Mouse (Mus musculus) forebrain, embryonic 16.5 days (tissue): Measurements from ENCODE around the gene Ihh. TPM values are rescaled to one million over a fixed set of nuclear protein-coding genes. Genes with fewer than 3 reads are reported as not detected.

ENCODE experiments used
- ATAC-seq: fragments of 200-750 bp; cut with Nextera tagmentation; 2 replicates; pipeline ENCODE4 v1.8.0; 2017; ENCODE audit warnings: mild to moderate bottlenecking, moderate library complexity
- H3K27ac ChIP-seq: fragments of 300-500 bp; sonication (generic); 2 replicates; pipeline ENCODE4 v1.5.1; 2014; ENCODE audit warnings: low read length, control low read depth
- H3K27me3 ChIP-seq: fragments of 300-500 bp; sonication (generic); replicated peaks from 2 replicates; pipeline ENCODE4 v1.6.1; 2014; ENCODE audit warnings: low read length; ENCODE audit not compliant: control insufficient read depth, insufficient read depth
- H3K36me3 ChIP-seq: fragments of 300-500 bp; sonication (generic); 2 replicates; pipeline ENCODE4 v1.6.1; 2014; ENCODE audit not compliant: control insufficient read depth, insufficient read depth
- H3K4me1 ChIP-seq: fragments of 300-500 bp; sonication (generic); replicated peaks from 2 replicates; pipeline ENCODE4 v1.6.1; 2014; ENCODE audit warnings: low read length; ENCODE audit not compliant: control insufficient read depth, insufficient read depth
- H3K4me2 ChIP-seq: fragments of 300-500 bp; sonication (generic); 2 replicates; pipeline ENCODE4 v1.6.1; 2014; ENCODE audit warnings: mild to moderate bottlenecking, low read length, control low read depth
- H3K4me3 ChIP-seq: fragments of 300-500 bp; sonication (generic); replicated peaks from 2 replicates; pipeline ENCODE4 v1.5.1; 2014; ENCODE audit warnings: mild to moderate bottlenecking, low read length, control low read depth
- H3K9ac ChIP-seq: fragments of 300-500 bp; sonication (generic); replicated peaks from 2 replicates; pipeline ENCODE4 v1.6.1; 2014; ENCODE audit warnings: low read depth, low read length, control low read depth
- H3K9me3 ChIP-seq: fragments of 300-500 bp; sonication (generic); 2 replicates; pipeline ENCODE4 v1.6.1; 2016; ENCODE audit warnings: low read length; ENCODE audit not compliant: control insufficient read depth
- WGBS: fragments of 180-500 bp; shearing (Covaris S2); extraction: QIAGEN DNeasy Blood & Tissue Kit; methylation state at CpG from one replicate; pipeline ENCODE4 v1.1.7; 2014; 5-methylcytosine and 5-hydroxymethylcytosine counted together
- polyA plus RNA-seq: library from polyadenylated mRNA; unstranded; fragments of >200 nt; fragmentation: Nextera tagmentation; extraction: Ambion mirVana; gene quantifications from 2 replicates; pipeline ENCODE4 v1.2.1, GENCODE M21; 2015

Gene Ihh
- polyA plus RNA-seq, 1 experiment from 2014 or later, result 0.16 TPM

- 42% methylated on average over 6 of the region's 6 CpGs for WGBS
- H3K27me3 ChIP-seq, result no peaks in the 10 kb centered on the region
- H3K27ac ChIP-seq, result no peak overlapping the region
- H3K9ac ChIP-seq, result no peak overlapping the region
- no peak for ATAC-seq
- no peak overlapping the region for H3K4me3 ChIP-seq
- no peaks in the 10 kb centered on the region for H3K9me3 ChIP-seq
- no peak overlapping the region for H3K4me2 ChIP-seq
- H3K4me1 ChIP-seq, result no peaks in the 10 kb centered on the region
- H3K36me3 ChIP-seq, result no peaks in the 10 kb centered on the region
Observed at GRCm38 (mm10) chr1:74926721-74927120, 24.8 kb downstream of the Ihh start.

GRCm38 (mm10) chr1:74924464-74924863, 27.0 kb downstream of the Ihh start:
- 71% methylated on average over 4 of the region's 4 CpGs for WGBS

DNA sequence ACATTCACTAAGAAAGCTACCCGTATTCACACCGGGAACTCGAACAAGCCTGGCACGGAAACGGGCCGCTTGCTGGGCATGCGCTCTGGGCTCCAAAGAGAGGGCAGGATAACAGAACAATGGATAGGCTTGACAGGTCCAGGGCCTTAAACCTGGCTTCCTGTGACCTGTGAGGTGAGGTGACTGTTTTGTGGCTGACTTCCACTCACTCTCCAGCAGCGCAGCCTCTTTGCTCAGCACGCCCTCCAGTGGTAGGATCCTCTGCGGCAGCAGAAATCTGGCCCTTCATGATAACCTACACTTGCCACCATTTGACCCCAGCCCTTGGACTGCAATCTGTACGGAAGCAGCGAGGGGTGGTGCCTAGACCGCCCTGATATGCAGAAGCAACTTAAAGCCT, 35.8 kb downstream of the Ihh start:
- H3K4me1 ChIP-seq, result 0 out of 2 replicates have a peak, but pooled peaks cover 2% of the 10 kb centered on the region
- H3K9ac ChIP-seq, result no peak overlapping the region
- 0 out of 2 replicates have a peak, but pooled peaks cover 4% of the 10 kb centered on the region for H3K27me3 ChIP-seq
- H3K4me2 ChIP-seq, result peak overlapping the region; percentile 32
- 20% methylated on average over 13 of the region's 13 CpGs for WGBS
- no peak for ATAC-seq
- no peak overlapping the region for H3K27ac ChIP-seq
- H3K9me3 ChIP-seq, result peaks cover 2% of the 10 kb centered on the region; the same call in 1 of the 2 replicates
- no peak overlapping the region for H3K4me3 ChIP-seq
- H3K36me3 ChIP-seq, result no peaks in the 10 kb centered on the region

More at GRCm38 (mm10) chr1:74924464-74924863, 27.0 kb downstream of the Ihh start:
- Histone ChIP-seq H3K9ac (no peak overlapping the region), H3K4me3 (no peak overlapping the region), H3K4me1 (no peaks in the 10 kb centered on the region), H3K4me2 (no peak overlapping the region), H3K36me3 (no peaks in the 10 kb centered on the region), H3K27me3 (no peaks in the 10 kb centered on the region), H3K9me3 (no peaks in the 10 kb centered on the region), H3K27ac (no peak overlapping the region)
- no peak for ATAC-seq

DNA sequence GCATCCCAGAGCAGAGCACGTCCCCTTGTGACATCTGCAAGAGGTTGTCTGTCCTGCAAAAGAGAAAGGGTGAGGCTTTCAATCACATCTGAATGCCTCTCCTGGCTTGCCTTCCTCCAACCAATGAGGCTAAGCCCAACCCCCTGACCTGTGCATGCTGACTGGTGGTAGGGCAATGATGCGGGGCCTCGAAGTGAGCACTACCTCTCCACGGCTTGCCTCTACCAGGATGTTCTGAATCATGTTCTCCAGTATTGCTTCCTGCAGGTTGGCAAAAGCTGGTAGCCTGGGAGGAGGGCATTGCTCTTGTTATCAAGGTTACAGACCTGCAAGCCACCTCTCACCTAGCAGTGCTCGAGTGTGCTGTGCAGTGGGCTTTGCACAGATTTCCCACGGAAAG, 49.3 kb downstream of the Ihh start:
- Histone ChIP-seq H3K27ac (no peak overlapping the region), H3K9me3 (no peaks in the 10 kb centered on the region), H3K36me3 (no peaks in the 10 kb centered on the region), H3K27me3 (peaks cover 29% of the 10 kb centered on the region), H3K4me2 (no peak overlapping the region), H3K4me1 (peaks cover 14% of the 10 kb centered on the region), H3K4me3 (no peak overlapping the region), H3K9ac (no peak overlapping the region)
- no peak for ATAC-seq
- WGBS, result 24% methylated on average over 6 of the region's 6 CpGs

DNA sequence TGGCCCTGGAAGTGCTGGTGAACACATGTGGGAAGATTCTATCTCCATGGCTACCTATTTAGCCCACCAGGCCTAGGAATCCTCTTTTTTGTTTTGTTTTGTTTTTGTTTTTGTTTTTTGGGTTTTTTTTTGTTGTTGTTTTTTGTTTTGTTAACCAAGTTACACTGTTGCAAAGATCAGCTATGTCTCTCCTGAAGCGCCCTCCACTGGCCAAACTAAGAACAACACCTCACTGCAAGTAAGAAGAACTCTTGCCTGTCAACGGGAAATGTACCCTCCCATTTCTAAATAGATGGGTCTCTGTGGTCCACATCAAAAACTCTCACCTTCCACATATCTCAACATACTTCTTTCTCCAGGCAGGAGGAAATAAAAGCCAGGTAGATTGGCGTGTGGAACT, 49.8 kb downstream of the Ihh start:
- Histone ChIP-seq H3K27me3 (peaks cover 30% of the 10 kb centered on the region), H3K27ac (no peak overlapping the region), H3K4me2 (no peak overlapping the region), H3K4me1 (peaks cover 14% of the 10 kb centered on the region), H3K4me3 (no peak overlapping the region), H3K9ac (no peak overlapping the region), H3K9me3 (no peaks in the 10 kb centered on the region), H3K36me3 (no peaks in the 10 kb centered on the region)
- 2% methylated on average over 3 of the region's 3 CpGs for WGBS
- ATAC-seq, result no peak

DNA sequence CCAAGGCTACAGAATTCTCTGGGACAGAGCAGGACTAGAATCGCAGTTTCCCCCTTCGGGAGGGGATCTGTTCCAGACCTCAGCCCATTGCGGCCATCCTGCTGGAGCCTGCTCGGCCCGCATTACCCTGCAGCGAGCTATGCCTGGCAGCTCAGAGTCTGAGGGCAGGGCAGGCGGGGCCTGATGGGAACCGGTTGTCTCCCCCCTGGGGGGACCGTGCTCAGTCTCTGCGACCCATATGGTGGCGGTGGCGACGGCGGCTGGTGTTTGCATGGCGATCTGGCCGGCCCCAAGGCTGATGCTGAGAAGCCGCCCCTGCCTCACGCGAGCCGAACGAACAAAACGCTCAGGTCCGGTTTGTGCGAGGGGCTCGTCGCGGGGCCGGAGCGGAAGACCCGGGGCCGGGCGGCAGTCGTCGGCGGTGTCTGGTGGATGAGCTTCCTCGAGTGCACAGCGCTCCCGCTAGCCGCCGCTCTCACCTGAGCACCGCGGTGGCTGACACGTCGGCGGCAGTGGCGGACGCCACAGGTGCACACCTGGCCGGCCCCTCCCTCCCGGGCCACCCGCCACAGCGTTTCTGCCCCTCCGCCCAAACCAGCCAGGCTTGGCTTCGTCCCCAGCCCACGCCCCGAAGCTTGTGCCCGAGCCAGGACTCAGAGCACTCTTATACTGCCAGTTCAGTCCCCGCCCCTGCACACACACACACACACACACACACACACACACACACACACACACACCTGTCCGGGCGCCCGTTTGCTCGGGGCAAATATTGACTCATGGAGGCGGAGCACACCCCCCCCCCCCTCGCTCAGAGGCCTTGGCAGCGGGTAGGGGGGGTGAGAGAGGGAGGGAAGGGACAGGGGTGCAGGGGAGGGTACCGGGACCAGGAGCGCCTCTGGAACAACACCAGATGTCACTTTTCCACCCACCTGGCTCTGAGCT, 50.9 kb downstream of the Ihh start:
- H3K27ac ChIP-seq, result no peak overlapping the region
- WGBS, result under 1% methylated on average over 53 of the region's 66 CpGs
- no peaks in the 10 kb centered on the region for H3K9me3 ChIP-seq
- H3K36me3 ChIP-seq, result no peaks in the 10 kb centered on the region
- ATAC-seq, result no peak
- H3K4me1 ChIP-seq, result peaks cover 14% of the 10 kb centered on the region
- H3K4me3 ChIP-seq, result peak overlapping the region; percentile 36
- H3K9ac ChIP-seq, result peak overlapping the region; percentile 37; the same call in 1 of the 2 replicates
- peak overlapping the region; percentile 56 for H3K4me2 ChIP-seq
- peaks cover 39% of the 10 kb centered on the region for H3K27me3 ChIP-seq

- peaks cover 54% of the 10 kb centered on the region for H3K27me3 ChIP-seq
- H3K27ac ChIP-seq, result no peak overlapping the region
- no peak overlapping the region for H3K4me3 ChIP-seq
- no peak for ATAC-seq
- H3K9me3 ChIP-seq, result no peaks in the 10 kb centered on the region
- no peaks in the 10 kb centered on the region for H3K36me3 ChIP-seq
- H3K4me2 ChIP-seq, result no peak overlapping the region
- H3K9ac ChIP-seq, result no peak overlapping the region
- 12% methylated on average over 7 of the region's 10 CpGs for WGBS
- peaks cover 14% of the 10 kb centered on the region for H3K4me1 ChIP-seq
Observed at GRCm38 (mm10) chr1:74898656-74899431, 52.6 kb downstream of the Ihh start.

GRCm38 (mm10) chr1:74897976-74898375, 53.5 kb downstream of the Ihh start:
- H3K27ac ChIP-seq, result no peak overlapping the region
- ATAC-seq, result no peak
- no peak overlapping the region for H3K4me2 ChIP-seq
- H3K4me1 ChIP-seq, result peaks cover 16% of the 10 kb centered on the region
- 5% methylated on average over 7 of the region's 7 CpGs for WGBS
- H3K9ac ChIP-seq, result no peak overlapping the region
- no peak overlapping the region for H3K4me3 ChIP-seq
- no peaks in the 10 kb centered on the region for H3K9me3 ChIP-seq
- no peaks in the 10 kb centered on the region for H3K36me3 ChIP-seq
- peaks cover 58% of the 10 kb centered on the region for H3K27me3 ChIP-seq
